Mouse (Mus musculus) telencephalon, adult 2 months (tissue): ENCODE results near the gene Fbxo47.
"Not testable (repeated sequence)": the region's sequence is repeated elsewhere in the genome, so short reads cannot be mapped to it uniquely, and the experiment has no call there.

ENCODE experiments used
- DNase-seq: peaks from one replicate; pipeline ENCODE4 v3.0.0-alpha.2; 2011; ENCODE audit warnings: low read depth, low spot score

Fbxo47 gene

GRCm38 (mm10) chr11:97880362-97880761, 3.6 kb downstream of the Fbxo47 start:
- no peak for DNase-seq

- DNase-seq, result no peak
Observed at GRCm38 (mm10) chr11:97877341-97877740, 6.6 kb downstream of the Fbxo47 start.

GRCm38 (mm10) chr11:97874396-97874795, 9.6 kb downstream of the Fbxo47 start:
- peak; percentile 73 for DNase-seq

GRCm38 (mm10) chr11:97872378-97872777, 11.6 kb downstream of the Fbxo47 start:
- DNase-seq, result not testable (repeated sequence)

- peak; percentile 64 for DNase-seq
Observed at GRCm38 (mm10) chr11:97867591-97867990, 16.4 kb downstream of the Fbxo47 start.

GRCm38 (mm10) chr11:97866091-97866888, 17.7 kb downstream of the Fbxo47 start:
- DNase-seq, result no peak

- no peak for DNase-seq
Observed at GRCm38 (mm10) chr11:97865421-97865820, 18.5 kb downstream of the Fbxo47 start.

GRCm38 (mm10) chr11:97862148-97862547, 21.8 kb downstream of the Fbxo47 start:
- DNase-seq, result no peak

- DNase-seq, result no peak
Observed at GRCm38 (mm10) chr11:97855473-97855872, 28.5 kb downstream of the Fbxo47 start.

GRCm38 (mm10) chr11:97851601-97852000, 32.4 kb downstream of the Fbxo47 start:
- DNase-seq, result no peak

- no peak for DNase-seq
Observed at GRCm38 (mm10) chr11:97850367-97850766, 33.6 kb downstream of the Fbxo47 start.

GRCm38 (mm10) chr11:97842001-97842400, 42.0 kb downstream of the Fbxo47 start:
- no peak for DNase-seq

- peak; percentile 98 for DNase-seq
Observed at GRCm38 (mm10) chr11:97840991-97841661, 42.8 kb downstream of the Fbxo47 start.

- DNase-seq, result no peak
Observed at GRCm38 (mm10) chr11:97840539-97840954, 43.4 kb downstream of the Fbxo47 start, which contains the start of gene B230217C12Rik. Gene B230217C12Rik, plus strand, starts transcription at chr11:97840780.

- DNase-seq, result no peak
Observed at GRCm38 (mm10) chr11:97840135-97840490, 43.8 kb downstream of the Fbxo47 start.

GRCm38 (mm10) chr11:97839441-97840134, 44.4 kb downstream of the Fbxo47 start:
- DNase-seq, result no peak

GRCm38 (mm10) chr11:97838779-97839440, 45.0 kb downstream of the Fbxo47 start:
- DNase-seq, result no peak

- DNase-seq, result no peak
Observed at GRCm38 (mm10) chr11:97837641-97838149, 46.3 kb downstream of the Fbxo47 start.

- not testable (repeated sequence) for DNase-seq
Observed at GRCm38 (mm10) chr11:97837051-97837450, 46.9 kb downstream of the Fbxo47 start.

- no peak for DNase-seq
Observed at GRCm38 (mm10) chr11:97836541-97836940, 47.4 kb downstream of the Fbxo47 start.

- DNase-seq, result no peak
Observed at GRCm38 (mm10) chr11:97833352-97833751, 50.6 kb downstream of the Fbxo47 start.

GRCm38 (mm10) chr11:97832001-97832400, 52.0 kb downstream of the Fbxo47 start:
- DNase-seq, result no peak
